Mouse (Mus musculus): ENCODE data around the gene Cttn.

DNA sequence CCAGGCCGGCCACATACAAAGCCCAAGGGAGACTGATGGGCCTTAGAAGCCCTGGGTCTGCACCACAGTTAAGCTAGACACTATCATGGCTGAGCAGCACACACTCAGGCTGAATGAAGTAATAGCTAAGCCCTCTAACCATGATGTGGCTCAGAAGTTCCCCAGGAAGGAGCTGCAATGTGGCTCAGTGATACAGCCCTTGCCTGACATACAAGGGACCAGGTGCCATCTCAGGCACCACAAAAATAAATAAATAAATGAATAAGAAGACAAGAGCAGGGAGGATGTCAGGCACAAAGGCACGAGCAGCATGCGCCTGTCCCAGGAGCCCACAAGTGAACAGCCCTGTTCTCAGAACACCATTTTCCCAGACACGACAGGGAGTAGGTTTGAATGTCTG, 28.8 kb downstream of the Cttn start:
- no peak for TF ChIP-seq CTCF (IDR thresholded peaks at IDR 0.05; ENCODE audit: borderline replicate concordance, extremely low read depth, insufficient read depth, insufficient read length)
- no peak for TF ChIP-seq POLR2A (IDR thresholded peaks at IDR 0.05; ENCODE audit: borderline replicate concordance, extremely low read depth, insufficient read depth, insufficient read length, poor library complexity, severe bottlenecking)
